Mouse (Mus musculus) intestine, embryonic 14.5 days (tissue): ENCODE data around the gene Parp3. TPM values are rescaled to one million over a fixed set of nuclear protein-coding genes. Genes with fewer than 3 reads are reported as not detected.

Source experiments
- ATAC-seq: fragments of 200-750 bp; cut with Nextera tagmentation; replicated peaks from 2 replicates; pipeline ENCODE4 v1.8.0; 2017; ENCODE audit warnings: low read depth, moderate number of reproducible peaks, moderate TSS enrichment, moderate library complexity; ENCODE audit not compliant: low FRiP score, low TSS enrichment
- DNase-seq: peaks from one replicate; pipeline ENCODE4 v3.0.0-alpha.2; 2018; ENCODE audit warnings: low spot score
- H3K27ac ChIP-seq: fragments of 300-500 bp; sonication (generic); 2 replicates; pipeline ENCODE4 v1.5.1; 2014; ENCODE audit warnings: low read depth, mild to moderate bottlenecking, control low read depth
- H3K27me3 ChIP-seq: fragments of 300-500 bp; sonication (generic); replicated peaks from 2 replicates; pipeline ENCODE4 v1.6.1; 2014; ENCODE audit warnings: low read length, control low read depth; ENCODE audit not compliant: control insufficient read depth, insufficient read depth
- H3K36me3 ChIP-seq: fragments of 300-500 bp; sonication (generic); 2 replicates; pipeline ENCODE4 v1.6.1; 2014; ENCODE audit warnings: low read length, control low read depth; ENCODE audit not compliant: control insufficient read depth, insufficient read depth
- H3K4me1 ChIP-seq: fragments of 300-500 bp; sonication (generic); replicated peaks from 2 replicates; pipeline ENCODE4 v1.6.1; 2014; ENCODE audit warnings: low read length, control low read depth, mixed read lengths; ENCODE audit not compliant: control insufficient read depth, insufficient read depth
- H3K4me2 ChIP-seq: fragments of 300-500 bp; sonication (generic); 2 replicates; pipeline ENCODE4 v1.6.1; 2014; ENCODE audit warnings: low read length
- H3K4me3 ChIP-seq: fragments of 300-500 bp; sonication (generic); 2 replicates; pipeline ENCODE4 v1.5.1; 2014; ENCODE audit warnings: low read depth, low read length, control low read depth, mixed read lengths
- H3K9ac ChIP-seq: fragments of 300-500 bp; sonication (generic); 2 replicates; pipeline ENCODE4 v1.6.1; 2014; ENCODE audit warnings: mild to moderate bottlenecking, low read length
- H3K9me3 ChIP-seq: fragments of 300-500 bp; sonication (generic); 2 replicates; pipeline ENCODE4 v1.6.1; 2016; ENCODE audit warnings: low read length, control low read depth; ENCODE audit not compliant: control insufficient read depth
- WGBS: fragments of 180-500 bp; shearing (Covaris S2); extraction: QIAGEN DNeasy Blood & Tissue Kit; methylation state at CpG from one replicate; pipeline ENCODE4 v1.1.7; 2014; 5-methylcytosine and 5-hydroxymethylcytosine counted together
- polyA plus RNA-seq: library from polyadenylated mRNA; unstranded; fragments of >200 nt; fragmentation: Nextera tagmentation; extraction: Ambion mirVana; gene quantifications from 2 replicates; pipeline ENCODE4 v1.2.1, GENCODE M21; 2014

Gene Parp3
- polyA plus RNA-seq, 1 experiment from 2014 or later = 1.7 TPM

GRCm38 (mm10) chr9:106451899-106452298 is 24.9 kb downstream of the Parp3 start:
- no peak overlapping the region for H3K4me3 ChIP-seq
- no peak overlapping the region for H3K4me2 ChIP-seq
- 0 out of 2 replicates have a peak, but pooled peaks cover 4% of the 10 kb centered on the region for H3K36me3 ChIP-seq
- ATAC-seq (no peak), DNase-seq (no peak)
- no peaks in the 10 kb centered on the region for H3K27me3 ChIP-seq
- WGBS = 36% methylated on average over 2 of the region's 2 CpGs
- H3K27ac ChIP-seq = no peak overlapping the region
- H3K4me1 ChIP-seq = peaks cover 69% of the 10 kb centered on the region
- H3K9ac ChIP-seq = no peak overlapping the region
- H3K9me3 ChIP-seq = no peaks in the 10 kb centered on the region

DNA sequence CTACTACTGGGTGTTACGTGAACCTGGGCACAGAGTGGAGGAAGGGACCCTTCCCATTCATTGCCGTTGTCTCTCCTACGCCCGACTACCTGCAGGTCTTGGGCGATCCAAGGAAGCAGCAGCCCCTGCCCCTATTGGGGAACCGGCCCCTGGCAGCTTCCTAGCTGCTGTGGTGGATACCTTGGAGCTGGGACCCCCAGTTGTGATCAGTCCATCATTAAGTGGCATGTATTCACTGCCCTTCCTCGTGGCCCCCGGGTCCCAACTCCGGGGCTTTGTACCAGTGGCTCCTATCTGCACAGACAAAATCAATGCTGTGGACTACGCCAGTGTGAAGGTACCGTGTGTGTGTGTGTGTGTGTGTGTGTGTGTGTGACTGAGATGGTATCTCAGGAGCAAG is 25.5 kb downstream of the Parp3 start:
- Histone ChIP-seq H3K4me1 (peaks cover 69% of the 10 kb centered on the region), H3K36me3 (0 out of 2 replicates have a peak, but pooled peaks cover 2% of the 10 kb centered on the region), H3K4me2 (no peak overlapping the region; the same call in 1 of the 2 replicates), H3K4me3 (no peak overlapping the region), H3K27ac (peak overlapping the region; percentile 13; the same call in 1 of the 2 replicates), H3K9ac (no peak overlapping the region), H3K9me3 (no peaks in the 10 kb centered on the region), H3K27me3 (no peaks in the 10 kb centered on the region)
- ATAC-seq = no peak
- 61% methylated on average over 11 of the region's 11 CpGs for WGBS
- no peak for DNase-seq

DNA sequence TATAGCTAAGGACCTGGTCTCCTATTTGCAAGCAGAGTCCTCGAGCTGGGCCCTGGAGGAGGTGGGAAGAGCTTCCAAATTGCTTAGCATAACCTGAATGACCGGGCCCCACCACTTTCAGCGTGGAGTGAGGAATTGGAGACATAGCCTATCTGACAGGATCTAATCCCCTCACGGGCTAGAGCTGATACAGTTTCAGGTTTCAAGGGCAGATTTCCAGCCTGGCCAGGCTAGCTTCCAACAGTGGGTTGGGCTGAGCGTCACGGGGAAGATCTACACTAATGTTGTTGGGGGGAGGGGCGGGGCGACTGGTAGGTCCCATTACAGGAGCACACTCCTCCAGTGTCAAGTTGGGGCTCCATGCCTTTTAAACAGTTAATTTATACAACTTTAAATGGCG is 26.1 kb downstream of the Parp3 start:
- ATAC-seq (no peak), DNase-seq (no peak)
- Histone ChIP-seq H3K9ac (no peak overlapping the region), H3K9me3 (no peaks in the 10 kb centered on the region), H3K4me1 (peaks cover 68% of the 10 kb centered on the region), H3K4me2 (peak overlapping the region; percentile 7; the same call in 1 of the 2 replicates), H3K27me3 (no peaks in the 10 kb centered on the region), H3K4me3 (no peak overlapping the region), H3K36me3 (no peaks in the 10 kb centered on the region), H3K27ac (peak overlapping the region; percentile 8; the same call in 1 of the 2 replicates)
- WGBS = 10% methylated on average over 9 of the region's 9 CpGs

DNA sequence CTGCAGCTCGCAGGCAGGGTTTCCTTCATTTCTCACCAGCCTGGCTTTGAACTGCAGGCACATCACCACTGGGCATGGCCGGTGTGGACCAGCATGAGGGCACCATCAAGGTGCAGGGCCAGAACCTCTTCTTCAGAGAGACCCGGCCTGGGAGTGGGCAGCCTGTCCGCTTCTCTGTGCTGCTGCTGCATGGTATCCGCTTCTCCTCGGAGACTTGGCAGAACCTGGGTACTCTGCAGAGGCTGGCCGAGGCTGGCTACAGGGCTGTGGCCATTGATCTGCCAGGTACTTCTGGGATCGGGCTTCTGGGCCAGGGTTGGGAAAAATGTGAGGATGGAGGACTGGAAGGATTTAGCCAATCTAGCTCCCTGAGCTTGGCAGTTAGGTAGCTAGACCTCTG is 26.8 kb downstream of the Parp3 start:
- Histone ChIP-seq H3K9ac (no peak overlapping the region), H3K36me3 (no peaks in the 10 kb centered on the region), H3K4me2 (no peak overlapping the region), H3K4me1 (peaks cover 68% of the 10 kb centered on the region), H3K27ac (no peak overlapping the region), H3K27me3 (no peaks in the 10 kb centered on the region), H3K9me3 (no peaks in the 10 kb centered on the region), H3K4me3 (no peak overlapping the region)
- WGBS = 89% methylated on average over 8 of the region's 8 CpGs
- ATAC-seq = no peak
- no peak for DNase-seq

DNA sequence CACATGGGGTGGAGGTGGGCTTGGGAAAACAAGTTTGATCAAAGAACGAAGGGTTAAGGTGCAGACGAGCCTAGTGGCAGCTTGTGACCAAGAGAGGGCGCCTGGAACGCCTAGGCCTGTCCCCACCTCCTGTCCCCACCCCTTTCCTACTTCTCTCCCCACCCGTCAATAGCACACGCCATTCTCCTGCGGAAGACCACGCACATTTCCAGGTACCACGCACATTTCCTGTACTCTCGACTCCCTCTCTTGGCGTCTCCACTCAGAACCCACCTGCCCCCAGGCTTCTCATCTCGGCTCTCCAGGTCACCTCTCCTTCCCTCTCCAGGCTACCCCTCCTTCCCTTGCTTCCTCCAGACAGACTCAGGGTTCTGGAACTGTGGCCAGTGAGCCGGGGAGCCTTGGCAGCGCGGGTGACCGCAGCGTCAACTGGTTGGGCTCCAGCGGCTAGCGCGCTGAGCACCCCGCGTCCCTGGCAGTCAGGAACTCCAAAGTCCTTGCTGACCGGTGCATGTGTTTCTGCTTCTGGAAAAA is 28.2 kb downstream of the Parp3 start:
- peak; percentile 73 for DNase-seq
- H3K9me3 ChIP-seq = no peaks in the 10 kb centered on the region
- 1% methylated on average over 23 of the region's 23 CpGs for WGBS
- peak overlapping the region; percentile 45 for H3K9ac ChIP-seq
- peaks cover 62% of the 10 kb centered on the region for H3K4me1 ChIP-seq
- H3K27me3 ChIP-seq = no peaks in the 10 kb centered on the region
- 0 out of 2 replicates have a peak, but pooled peaks have one; percentile 28 for ATAC-seq
- peak overlapping the region; percentile 85 for H3K4me2 ChIP-seq
- H3K36me3 ChIP-seq = no peaks in the 10 kb centered on the region
- peak overlapping the region; percentile 47 for H3K4me3 ChIP-seq
- 0 out of 2 replicates have a peak overlapping the region, but pooled peaks have one; percentile 14 for H3K27ac ChIP-seq

DNA sequence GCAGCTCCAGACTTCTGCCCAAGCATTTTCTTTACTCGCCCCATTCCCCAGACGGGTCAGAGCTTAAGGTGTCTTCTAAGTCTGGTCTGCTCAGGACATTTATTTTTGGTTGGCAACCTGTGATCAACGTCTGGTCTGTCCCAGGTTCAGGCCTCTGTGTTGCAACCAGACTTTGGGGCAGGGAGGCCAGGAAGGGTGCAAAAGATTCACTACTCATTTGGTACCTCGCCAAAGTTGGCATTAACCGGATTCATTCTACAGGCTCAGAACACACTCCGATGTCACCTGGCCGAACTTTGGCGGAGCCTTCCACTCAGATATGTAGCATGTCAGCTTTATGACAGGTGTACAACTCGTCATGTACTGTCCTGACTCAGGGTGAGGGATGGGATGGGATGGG is 28.8 kb downstream of the Parp3 start:
- H3K9me3 ChIP-seq = no peaks in the 10 kb centered on the region
- ATAC-seq (peak; percentile 11), DNase-seq (no peak)
- peak overlapping the region; percentile 85 for H3K4me2 ChIP-seq
- peaks cover 59% of the 10 kb centered on the region for H3K4me1 ChIP-seq
- WGBS = 35% methylated on average over 9 of the region's 9 CpGs
- H3K9ac ChIP-seq = 0 out of 2 replicates have a peak overlapping the region, but pooled peaks have one; percentile 61
- H3K27ac ChIP-seq = peak overlapping the region; percentile 44
- no peaks in the 10 kb centered on the region for H3K36me3 ChIP-seq
- H3K27me3 ChIP-seq = no peaks in the 10 kb centered on the region
- peak overlapping the region; percentile 58 for H3K4me3 ChIP-seq

DNA sequence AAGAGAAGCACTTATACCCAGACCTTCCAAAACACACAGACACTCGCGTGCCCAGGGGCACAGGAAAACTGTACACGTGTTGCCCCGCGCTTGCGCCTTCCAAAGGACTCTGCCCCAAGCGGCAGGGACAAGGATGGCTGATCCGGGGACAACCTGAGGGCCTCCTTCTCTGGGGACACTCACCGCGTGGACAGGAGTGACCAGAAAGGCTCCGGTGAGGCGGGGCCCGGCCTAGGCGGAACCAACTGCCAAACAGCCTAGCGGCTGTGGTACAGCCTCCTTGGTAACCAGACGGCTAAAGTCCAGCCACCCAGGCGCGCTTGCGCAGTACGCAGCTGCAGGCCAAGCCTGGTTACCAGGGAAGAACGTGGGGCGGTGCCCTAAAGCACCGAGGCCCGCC is 29.4 kb downstream of the Parp3 start, which contains the start of the genes Abhd14b and Abhd14a:
TSS of gene Abhd14b (plus strand) at position 112 of the 400 bp plus-strand sequence.
TSS of gene Abhd14a (minus strand) at position 331 of the 400 bp plus-strand sequence.
- H3K4me3 ChIP-seq = peak within 1 kb of the TSS; percentile 58
- H3K9ac ChIP-seq = peak within 1 kb of the TSS; percentile 61
- peak; percentile 92 for DNase-seq
- ATAC-seq = peak; percentile 86
- H3K4me1 ChIP-seq = peaks cover 53% of the 10 kb centered on the region
- peak within 1 kb of the TSS; percentile 44 for H3K27ac ChIP-seq
- peak within 1 kb of the TSS; percentile 85 for H3K4me2 ChIP-seq
- H3K9me3 ChIP-seq = no peaks in the 10 kb centered on the region
- WGBS = under 1% methylated on average over 24 of the region's 24 CpGs
- H3K36me3 ChIP-seq = no peaks in the 10 kb centered on the region
- no peaks in the 10 kb centered on the region for H3K27me3 ChIP-seq

DNA sequence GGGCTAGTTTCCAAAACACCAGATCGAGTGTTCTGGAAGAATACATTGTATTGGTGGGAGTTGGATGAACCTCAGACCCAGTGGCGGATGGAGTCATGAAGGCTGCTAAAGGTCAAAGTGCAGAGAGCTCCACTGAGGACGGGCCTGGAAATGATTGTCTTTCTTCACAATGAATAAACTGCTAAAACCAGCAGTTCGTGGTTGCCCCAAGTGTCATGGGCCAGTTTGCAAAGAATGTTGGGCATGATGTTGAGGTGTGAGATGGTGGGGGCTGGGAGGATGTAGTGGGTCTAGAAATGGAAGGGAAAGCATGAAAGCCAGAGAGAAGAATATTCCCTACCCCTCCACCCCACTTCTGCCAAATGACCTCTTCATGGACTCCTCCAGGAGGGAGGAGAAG is 31.9 kb downstream of the Parp3 start:
- Histone ChIP-seq H3K9ac (no peak overlapping the region), H3K9me3 (no peaks in the 10 kb centered on the region), H3K27me3 (no peaks in the 10 kb centered on the region), H3K36me3 (no peaks in the 10 kb centered on the region), H3K4me1 (peaks cover 35% of the 10 kb centered on the region), H3K4me3 (no peak overlapping the region), H3K4me2 (no peak overlapping the region), H3K27ac (no peak overlapping the region)
- DNase-seq (no peak), ATAC-seq (no peak)
- WGBS = 76% methylated on average over 4 of the region's 4 CpGs

- Histone ChIP-seq H3K9ac (no peak overlapping the region), H3K4me2 (no peak overlapping the region), H3K27me3 (no peaks in the 10 kb centered on the region), H3K9me3 (no peaks in the 10 kb centered on the region), H3K4me1 (peaks cover 26% of the 10 kb centered on the region), H3K4me3 (no peak overlapping the region), H3K27ac (no peak overlapping the region), H3K36me3 (no peaks in the 10 kb centered on the region)
- WGBS = 74% methylated on average over 5 of the region's 5 CpGs
- ATAC-seq (no peak), DNase-seq (no peak)
These were observed 34.1 kb downstream of the Parp3 start for GRCm38 (mm10) chr9:106442680-106443079.
